Mouse (Mus musculus): ENCODE data around the gene Tbc1d19. TPM values are rescaled to one million over a fixed set of nuclear protein-coding genes. Genes with fewer than 3 reads are reported as not detected.

Gene Tbc1d19
- 33.7 and 35.3 TPM in 2 replicates for polyA plus RNA-seq (2015; fragmentation: Nextera tagmentation; extraction: Ambion mirVana)

- Histone ChIP-seq H3K4me2 (ENCODE audit: low read depth, low read length) (peak within 1 kb of the TSS; percentile 80), H3K9me3 (replicated peaks; ENCODE audit: control insufficient read depth, low read length) (no peaks in the 10 kb centered on the region), H3K36me3 (ENCODE audit: control insufficient read depth, insufficient read depth) (no peaks in the 10 kb centered on the region), H3K4me1 (ENCODE audit: control insufficient read depth, insufficient read depth, low read length) (peaks cover 11% of the 10 kb centered on the region), H3K4me3 (ENCODE audit: low read length) (peak within 1 kb of the TSS; percentile 94), H3K27ac (ENCODE audit: low read length) (peak within 1 kb of the TSS; percentile 43), H3K27me3 (ENCODE audit: control insufficient read depth, insufficient read depth, low read length) (no peaks in the 10 kb centered on the region), H3K9ac (ENCODE audit: low read length) (peak within 1 kb of the TSS; percentile 86)
- peak; percentile 97 for ATAC-seq (replicated peaks; ENCODE audit: extremely low read depth, insufficient read depth, low FRiP score)
- 6% methylated on average over 36 of the region's 36 CpGs for WGBS
These were observed at the start of gene Tbc1d19 for GRCm38 (mm10) chr5:53809115-53809991. TSS of gene Tbc1d19 (plus strand) at chr5:53809606.

- no peaks in the 10 kb centered on the region for H3K4me1 ChIP-seq (ENCODE audit: control insufficient read depth, insufficient read depth, low read length)
- no peak overlapping the region for H3K4me3 ChIP-seq (ENCODE audit: low read length)
- no peaks in the 10 kb centered on the region for H3K9me3 ChIP-seq (replicated peaks; ENCODE audit: control insufficient read depth, low read length)
- ATAC-seq (replicated peaks; ENCODE audit: extremely low read depth, insufficient read depth, low FRiP score) = no peak
- no peak overlapping the region for H3K9ac ChIP-seq (ENCODE audit: low read length)
- no peak overlapping the region for H3K4me2 ChIP-seq (ENCODE audit: low read depth, low read length)
- H3K27me3 ChIP-seq (ENCODE audit: control insufficient read depth, insufficient read depth, low read length) = no peaks in the 10 kb centered on the region
- no peaks in the 10 kb centered on the region for H3K36me3 ChIP-seq (ENCODE audit: control insufficient read depth, insufficient read depth)
- WGBS = 79% methylated on average over 4 of the region's 4 CpGs
- H3K27ac ChIP-seq (ENCODE audit: low read length) = no peak overlapping the region
These were observed 49.5 kb upstream of the Tbc1d19 start for GRCm38 (mm10) chr5:53759912-53760311.

- Histone ChIP-seq H3K27me3 (ENCODE audit: control insufficient read depth, insufficient read depth, low read length) (no peaks in the 10 kb centered on the region), H3K9me3 (replicated peaks; ENCODE audit: control insufficient read depth, low read length) (no peaks in the 10 kb centered on the region), H3K36me3 (ENCODE audit: control insufficient read depth, insufficient read depth) (no peaks in the 10 kb centered on the region), H3K4me2 (ENCODE audit: low read depth, low read length) (no peak overlapping the region), H3K9ac (ENCODE audit: low read length) (no peak overlapping the region), H3K4me3 (ENCODE audit: low read length) (no peak overlapping the region), H3K4me1 (ENCODE audit: control insufficient read depth, insufficient read depth, low read length) (no peaks in the 10 kb centered on the region), H3K27ac (ENCODE audit: low read length) (no peak overlapping the region)
- ATAC-seq (replicated peaks; ENCODE audit: extremely low read depth, insufficient read depth, low FRiP score) = no peak
- 82% methylated on average over 3 of the region's 3 CpGs for WGBS
These were observed 48.5 kb upstream of the Tbc1d19 start for GRCm38 (mm10) chr5:53760914-53761313.

GRCm38 (mm10) chr5:53761346-53761745, 48.1 kb upstream of the Tbc1d19 start:
- Histone ChIP-seq H3K4me1 (ENCODE audit: control insufficient read depth, insufficient read depth, low read length) (no peaks in the 10 kb centered on the region), H3K9ac (ENCODE audit: low read length) (no peak overlapping the region), H3K27me3 (ENCODE audit: control insufficient read depth, insufficient read depth, low read length) (no peaks in the 10 kb centered on the region), H3K36me3 (ENCODE audit: control insufficient read depth, insufficient read depth) (no peaks in the 10 kb centered on the region), H3K9me3 (replicated peaks; ENCODE audit: control insufficient read depth, low read length) (no peaks in the 10 kb centered on the region), H3K4me3 (ENCODE audit: low read length) (no peak overlapping the region), H3K27ac (ENCODE audit: low read length) (no peak overlapping the region), H3K4me2 (ENCODE audit: low read depth, low read length) (no peak overlapping the region)
- WGBS = 84% methylated on average over 3 of the region's 3 CpGs
- no peak for ATAC-seq (replicated peaks; ENCODE audit: extremely low read depth, insufficient read depth, low FRiP score)

GRCm38 (mm10) chr5:53784818-53785520, 24.4 kb upstream of the Tbc1d19 start:
- 50% methylated on average over 12 of the region's 12 CpGs for WGBS
- no peak overlapping the region for H3K4me2 ChIP-seq (ENCODE audit: low read depth, low read length)
- no peak overlapping the region for H3K4me3 ChIP-seq (ENCODE audit: low read length)
- no peak for ATAC-seq (replicated peaks; ENCODE audit: extremely low read depth, insufficient read depth, low FRiP score)
- H3K36me3 ChIP-seq (ENCODE audit: control insufficient read depth, insufficient read depth) = no peaks in the 10 kb centered on the region
- H3K4me1 ChIP-seq (ENCODE audit: control insufficient read depth, insufficient read depth, low read length) = no peaks in the 10 kb centered on the region
- no peaks in the 10 kb centered on the region for H3K27me3 ChIP-seq (ENCODE audit: control insufficient read depth, insufficient read depth, low read length)
- H3K9me3 ChIP-seq (replicated peaks; ENCODE audit: control insufficient read depth, low read length) = no peaks in the 10 kb centered on the region
- no peak overlapping the region for H3K9ac ChIP-seq (ENCODE audit: low read length)
- H3K27ac ChIP-seq (ENCODE audit: low read length) = no peak overlapping the region

- H3K36me3 ChIP-seq (ENCODE audit: control insufficient read depth, insufficient read depth) = no peaks in the 10 kb centered on the region
- H3K27ac ChIP-seq (ENCODE audit: low read length) = no peak overlapping the region
- no peaks in the 10 kb centered on the region for H3K4me1 ChIP-seq (ENCODE audit: control insufficient read depth, insufficient read depth, low read length)
- H3K9me3 ChIP-seq (replicated peaks; ENCODE audit: control insufficient read depth, low read length) = peaks cover 4% of the 10 kb centered on the region
- H3K9ac ChIP-seq (ENCODE audit: low read length) = no peak overlapping the region
- H3K4me3 ChIP-seq (ENCODE audit: low read length) = no peak overlapping the region
- H3K4me2 ChIP-seq (ENCODE audit: low read depth, low read length) = no peak overlapping the region
- no peaks in the 10 kb centered on the region for H3K27me3 ChIP-seq (ENCODE audit: control insufficient read depth, insufficient read depth, low read length)
- WGBS = 40% methylated on average over 2 of the region's 2 CpGs
- no peak for ATAC-seq (replicated peaks; ENCODE audit: extremely low read depth, insufficient read depth, low FRiP score)
These were observed 8.0 kb upstream of the Tbc1d19 start for GRCm38 (mm10) chr5:53801379-53801778.

- WGBS = 92% methylated on average over 7 of the region's 7 CpGs
- Histone ChIP-seq H3K4me1 (ENCODE audit: control insufficient read depth, insufficient read depth, low read length) (no peaks in the 10 kb centered on the region), H3K4me2 (ENCODE audit: low read depth, low read length) (no peak overlapping the region), H3K9ac (ENCODE audit: low read length) (no peak overlapping the region), H3K27me3 (ENCODE audit: control insufficient read depth, insufficient read depth, low read length) (no peaks in the 10 kb centered on the region), H3K36me3 (ENCODE audit: control insufficient read depth, insufficient read depth) (no peaks in the 10 kb centered on the region), H3K4me3 (ENCODE audit: low read length) (no peak overlapping the region), H3K9me3 (replicated peaks; ENCODE audit: control insufficient read depth, low read length) (no peaks in the 10 kb centered on the region), H3K27ac (ENCODE audit: low read length) (no peak overlapping the region)
- no peak for ATAC-seq (replicated peaks; ENCODE audit: extremely low read depth, insufficient read depth, low FRiP score)
These were observed 10.3 kb downstream of the Tbc1d19 start for GRCm38 (mm10) chr5:53819711-53820110.

- H3K27ac ChIP-seq (ENCODE audit: low read length) = no peak overlapping the region
- no peak overlapping the region for H3K9ac ChIP-seq (ENCODE audit: low read length)
- H3K27me3 ChIP-seq (ENCODE audit: control insufficient read depth, insufficient read depth, low read length) = no peaks in the 10 kb centered on the region
- H3K9me3 ChIP-seq (replicated peaks; ENCODE audit: control insufficient read depth, low read length) = no peaks in the 10 kb centered on the region; the same call in 1 of the 2 replicates
- ATAC-seq (replicated peaks; ENCODE audit: extremely low read depth, insufficient read depth, low FRiP score) = no peak
- H3K4me3 ChIP-seq (ENCODE audit: low read length) = no peak overlapping the region
- H3K4me2 ChIP-seq (ENCODE audit: low read depth, low read length) = no peak overlapping the region
- WGBS = 66% methylated on average over 7 of the region's 7 CpGs
- H3K36me3 ChIP-seq (ENCODE audit: control insufficient read depth, insufficient read depth) = 0 out of 2 replicates have a peak, but pooled peaks cover 5% of the 10 kb centered on the region
- H3K4me1 ChIP-seq (ENCODE audit: control insufficient read depth, insufficient read depth, low read length) = peaks cover 3% of the 10 kb centered on the region
These were observed 16.5 kb downstream of the Tbc1d19 start for GRCm38 (mm10) chr5:53825886-53826285.

- WGBS = 54% methylated on average over 4 of the region's 4 CpGs
- ATAC-seq (replicated peaks; ENCODE audit: extremely low read depth, insufficient read depth, low FRiP score) = peak; percentile 58; the same call in 1 of the 2 replicates
These were observed 25.1 kb downstream of the Tbc1d19 start for GRCm38 (mm10) chr5:53834489-53834888.

More at GRCm38 (mm10) chr5:53834489-53834888, 25.1 kb downstream of the Tbc1d19 start:
- peaks cover 3% of the 10 kb centered on the region; the same call in 1 of the 2 replicates for H3K4me1 ChIP-seq (ENCODE audit: control insufficient read depth, insufficient read depth, low read length)
- no peaks in the 10 kb centered on the region for H3K27me3 ChIP-seq (ENCODE audit: control insufficient read depth, insufficient read depth, low read length)
- H3K27ac ChIP-seq (ENCODE audit: low read length) = no peak overlapping the region
- H3K9me3 ChIP-seq (replicated peaks; ENCODE audit: control insufficient read depth, low read length) = no peaks in the 10 kb centered on the region; the same call in 1 of the 2 replicates
- no peak overlapping the region for H3K4me3 ChIP-seq (ENCODE audit: low read length)
- no peak overlapping the region for H3K4me2 ChIP-seq (ENCODE audit: low read depth, low read length)
- H3K9ac ChIP-seq (ENCODE audit: low read length) = no peak overlapping the region
- peaks cover 5% of the 10 kb centered on the region; the same call in 1 of the 2 replicates for H3K36me3 ChIP-seq (ENCODE audit: control insufficient read depth, insufficient read depth)

Data from heart, embryonic 16.5 days (tissue).